Mouse (Mus musculus): ENCODE results near the gene Pheta2. TPM values are rescaled to one million over a fixed set of nuclear protein-coding genes. Genes with fewer than 3 reads are reported as not detected.
"Not testable (repeated sequence)": the region's sequence is repeated elsewhere in the genome, so short reads cannot be mapped to it uniquely, and the experiment has no call there.

Gene Pheta2
- polyA plus RNA-seq, 1 experiment from 2014 or later: 1.5 TPM

DNA sequence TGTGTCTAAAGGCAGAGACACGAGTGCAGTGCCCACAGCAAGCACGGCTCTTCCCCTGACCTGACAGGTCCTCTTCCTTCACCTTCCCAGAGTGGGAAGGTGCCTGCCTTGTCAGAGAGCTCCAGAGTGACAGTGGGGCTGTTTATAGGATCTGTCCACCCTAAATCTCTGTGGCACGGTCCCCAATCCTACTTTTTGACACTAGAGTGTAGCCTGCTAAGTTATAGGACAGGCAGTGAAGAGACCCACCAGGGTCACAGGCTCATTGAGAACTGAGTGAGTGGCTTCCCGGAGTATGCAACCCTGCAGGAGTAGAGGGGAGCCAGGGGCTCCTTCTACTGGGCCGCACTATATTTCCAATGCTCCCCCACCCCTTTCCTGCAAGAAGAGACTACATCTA is 39.0 kb downstream of the Pheta2 start:
- ATAC-seq: no peak
- Histone ChIP-seq H3K9ac (replicated peaks) (no peak overlapping the region), H3K4me2 (replicated peaks) (no peak overlapping the region), H3K9me3 (no peaks in the 10 kb centered on the region), H3K27me3 (no peaks in the 10 kb centered on the region), H3K27ac (no peak overlapping the region), H3K4me1 (replicated peaks) (peaks cover 16% of the 10 kb centered on the region), H3K36me3 (no peaks in the 10 kb centered on the region), H3K4me3 (replicated peaks) (no peak overlapping the region)
- 75% methylated on average over 5 of the region's 5 CpGs for WGBS

DNA sequence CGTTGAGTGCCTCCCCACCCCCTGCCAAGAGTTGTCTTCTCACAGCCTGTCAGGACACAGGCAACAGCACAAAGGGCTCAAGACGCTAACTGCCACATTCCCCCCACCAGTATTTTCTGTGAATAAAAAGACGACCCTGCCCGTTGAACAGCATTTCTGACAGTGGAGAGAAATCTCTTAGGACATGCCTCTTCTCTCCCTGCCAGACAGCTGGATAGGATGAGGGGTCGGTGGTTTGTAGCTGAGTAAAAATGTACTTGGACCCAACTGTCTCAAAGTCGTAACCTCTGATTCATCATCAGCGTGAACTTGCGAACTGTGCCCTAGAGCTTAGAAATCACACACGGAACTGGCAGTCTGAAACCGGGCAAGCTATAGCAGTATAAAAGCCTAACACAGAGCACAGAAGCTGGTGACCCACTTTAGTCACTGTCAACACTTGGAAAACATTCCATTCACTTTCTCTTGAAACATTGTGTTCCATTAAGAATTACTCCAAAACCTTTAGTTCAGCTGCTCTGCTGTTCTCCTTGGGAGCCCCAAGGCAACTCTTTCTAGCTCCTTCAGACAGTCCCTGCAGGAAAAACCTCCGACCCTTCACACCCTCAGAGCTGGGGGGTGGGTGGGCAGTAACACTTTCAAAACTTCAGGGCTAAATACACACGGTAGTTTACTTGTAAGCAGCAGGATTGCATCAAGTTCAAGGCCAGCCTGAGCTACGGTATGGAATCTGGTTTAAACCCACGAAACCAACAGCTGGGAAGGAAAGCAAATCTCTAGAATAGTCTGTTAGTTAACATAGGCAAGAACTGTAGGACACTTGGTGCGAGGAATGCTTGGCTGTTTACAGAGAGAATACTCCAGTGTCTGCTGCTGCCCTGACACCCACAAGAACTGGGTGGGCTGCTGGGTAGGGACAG is 39.8 kb downstream of the Pheta2 start:
- Histone ChIP-seq H3K27me3 (no peaks in the 10 kb centered on the region), H3K4me1 (replicated peaks) (peaks cover 16% of the 10 kb centered on the region), H3K4me3 (replicated peaks) (no peak overlapping the region), H3K36me3 (no peaks in the 10 kb centered on the region), H3K4me2 (replicated peaks) (no peak overlapping the region), H3K27ac (no peak overlapping the region), H3K9me3 (no peaks in the 10 kb centered on the region), H3K9ac (replicated peaks) (no peak overlapping the region)
- no peak for ATAC-seq
- 52% methylated on average over 15 of the region's 15 CpGs for WGBS

DNA sequence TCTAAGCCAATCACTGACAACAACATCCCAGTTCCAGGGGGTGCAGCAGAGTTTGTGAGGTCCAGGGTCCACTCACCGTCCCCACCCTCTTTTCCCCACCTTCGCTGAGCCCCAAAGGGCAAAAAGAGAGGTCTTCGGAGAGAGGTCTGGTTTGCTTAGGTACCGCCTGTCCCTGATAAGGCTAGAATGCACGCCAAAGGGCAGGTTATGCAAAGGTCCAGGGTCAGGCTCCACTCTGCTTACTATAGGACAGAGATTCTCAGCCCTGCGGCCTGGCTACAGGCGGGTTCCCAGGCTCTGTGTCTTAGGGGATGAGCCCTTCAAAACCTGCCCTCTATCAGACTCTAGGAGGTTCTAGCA is 40.7 kb downstream of the Pheta2 start:
- peak overlapping the region; percentile 59 for H3K4me2 ChIP-seq (replicated peaks)
- H3K27me3 ChIP-seq: no peaks in the 10 kb centered on the region
- no peaks in the 10 kb centered on the region for H3K36me3 ChIP-seq
- H3K9me3 ChIP-seq: no peaks in the 10 kb centered on the region
- H3K27ac ChIP-seq: no peak overlapping the region
- H3K4me3 ChIP-seq (replicated peaks): peak overlapping the region; percentile 33
- peaks cover 16% of the 10 kb centered on the region for H3K4me1 ChIP-seq (replicated peaks)
- no peak overlapping the region for H3K9ac ChIP-seq (replicated peaks)
- WGBS: 20% methylated on average over 7 of the region's 7 CpGs
- no peak; the same call in none of the 2 replicates for ATAC-seq

DNA sequence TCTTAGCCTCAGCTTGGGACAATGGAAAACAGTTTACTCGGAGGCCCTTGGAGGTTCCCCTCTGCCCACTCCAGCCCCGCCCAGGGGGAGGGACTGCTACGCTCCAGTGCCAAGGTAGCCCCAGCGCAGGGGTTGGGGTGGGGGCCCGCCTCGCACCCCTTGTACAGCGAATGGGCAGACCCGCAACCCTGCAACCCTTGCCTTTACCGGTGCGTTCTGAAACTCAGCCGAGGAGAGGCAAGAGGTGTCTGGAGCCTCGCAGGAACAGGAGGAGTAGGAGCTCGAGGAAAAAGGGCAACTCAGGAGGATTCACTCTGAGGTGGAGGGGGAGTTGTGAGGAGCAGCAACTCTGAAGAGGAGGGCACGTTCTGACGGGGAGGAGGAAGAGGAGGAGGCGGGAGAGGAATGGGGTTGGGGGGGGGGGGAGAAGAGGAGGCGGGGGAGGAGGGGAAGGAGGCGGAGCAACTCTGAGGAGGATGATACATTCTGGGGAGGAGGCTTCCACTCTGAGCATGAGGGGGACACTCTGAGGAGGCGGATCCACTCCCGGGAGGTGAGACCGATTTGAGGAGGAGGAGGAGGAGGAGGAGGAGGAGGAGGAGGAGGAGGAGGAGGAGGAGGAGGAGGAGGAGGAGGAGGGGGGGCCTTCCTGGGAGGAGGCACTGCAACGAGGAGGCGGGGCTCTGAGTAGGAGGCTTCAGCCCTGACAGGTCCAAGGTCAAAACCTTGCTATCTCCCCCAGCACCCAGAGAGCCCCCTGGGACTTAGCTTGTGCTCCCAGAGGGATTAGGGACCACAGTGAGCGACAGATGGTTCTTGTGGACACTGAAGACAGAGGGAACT is 41.4 kb downstream of the Pheta2 start, which contains the start of gene Cyp2d22:
Gene Cyp2d22 (minus strand): TSS at position 390 of the 843 bp plus-strand sequence.
- Histone ChIP-seq H3K27me3 (no peaks in the 10 kb centered on the region), H3K4me1 (replicated peaks) (peaks cover 16% of the 10 kb centered on the region), H3K27ac (no peak within 1 kb of the TSS), H3K9me3 (no peaks in the 10 kb centered on the region), H3K4me2 (replicated peaks) (peak within 1 kb of the TSS; percentile 59), H3K9ac (replicated peaks) (peak within 1 kb of the TSS; percentile 44; the same call in 1 of the 2 replicates), H3K4me3 (replicated peaks) (peak within 1 kb of the TSS; percentile 33), H3K36me3 (no peaks in the 10 kb centered on the region)
- WGBS: 2% methylated on average over 18 of the region's 24 CpGs
- peak; percentile 69 for ATAC-seq

DNA sequence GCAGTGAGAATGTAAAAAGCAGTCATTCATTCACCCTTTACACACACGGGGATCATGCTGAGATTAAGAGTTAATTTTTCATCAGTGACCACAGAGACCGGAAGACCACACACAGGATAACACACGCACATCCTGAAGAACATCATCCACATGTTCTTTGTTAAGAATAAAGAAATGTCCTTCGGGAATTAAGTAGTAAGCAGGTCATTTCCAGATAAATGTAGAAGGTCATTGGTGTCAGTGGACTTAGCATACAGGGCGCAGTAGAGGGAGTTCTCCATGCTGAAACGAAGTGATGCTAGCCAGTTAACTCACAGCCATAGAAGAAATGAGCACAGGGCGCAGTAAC is 41.9 kb downstream of the Pheta2 start:
- peaks cover 16% of the 10 kb centered on the region for H3K4me1 ChIP-seq (replicated peaks)
- H3K4me3 ChIP-seq (replicated peaks): peak overlapping the region; percentile 33
- no peaks in the 10 kb centered on the region for H3K9me3 ChIP-seq
- H3K4me2 ChIP-seq (replicated peaks): peak overlapping the region; percentile 59
- 31% methylated on average over 7 of the region's 7 CpGs for WGBS
- H3K9ac ChIP-seq (replicated peaks): 0 out of 2 replicates have a peak overlapping the region, but pooled peaks have one; percentile 44
- ATAC-seq: 0 out of 2 replicates have a peak, but pooled peaks have one; percentile 20
- no peaks in the 10 kb centered on the region for H3K27me3 ChIP-seq
- H3K36me3 ChIP-seq: no peaks in the 10 kb centered on the region
- H3K27ac ChIP-seq: no peak overlapping the region

DNA sequence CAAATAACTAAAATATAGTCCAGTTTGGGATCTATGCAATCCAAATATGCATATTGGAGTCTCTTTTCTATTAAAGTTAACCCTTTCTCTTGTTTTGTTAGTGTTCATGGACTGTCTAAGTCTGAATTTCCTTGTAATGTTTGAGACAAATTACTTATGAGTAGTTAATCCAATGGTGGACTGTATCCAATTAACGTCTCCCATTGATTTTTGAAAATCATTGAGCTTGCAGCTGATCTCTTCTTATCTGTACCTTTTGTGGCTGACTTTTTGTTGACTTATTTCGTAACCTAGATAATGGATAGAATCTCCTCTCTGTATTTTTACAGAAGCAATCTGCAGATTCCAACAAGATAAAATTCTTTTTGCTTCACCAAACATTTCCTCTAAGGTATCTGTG is 43.7 kb downstream of the Pheta2 start:
- no peaks in the 10 kb centered on the region for H3K27me3 ChIP-seq
- no peak overlapping the region for H3K4me2 ChIP-seq (replicated peaks)
- ATAC-seq: no peak
- WGBS: 91% methylated on average over 2 of the region's 2 CpGs
- no peaks in the 10 kb centered on the region for H3K36me3 ChIP-seq
- H3K4me3 ChIP-seq (replicated peaks): no peak overlapping the region
- no peaks in the 10 kb centered on the region for H3K9me3 ChIP-seq
- peaks cover 9% of the 10 kb centered on the region for H3K4me1 ChIP-seq (replicated peaks)
- no peak overlapping the region for H3K27ac ChIP-seq
- no peak overlapping the region for H3K9ac ChIP-seq (replicated peaks)

DNA sequence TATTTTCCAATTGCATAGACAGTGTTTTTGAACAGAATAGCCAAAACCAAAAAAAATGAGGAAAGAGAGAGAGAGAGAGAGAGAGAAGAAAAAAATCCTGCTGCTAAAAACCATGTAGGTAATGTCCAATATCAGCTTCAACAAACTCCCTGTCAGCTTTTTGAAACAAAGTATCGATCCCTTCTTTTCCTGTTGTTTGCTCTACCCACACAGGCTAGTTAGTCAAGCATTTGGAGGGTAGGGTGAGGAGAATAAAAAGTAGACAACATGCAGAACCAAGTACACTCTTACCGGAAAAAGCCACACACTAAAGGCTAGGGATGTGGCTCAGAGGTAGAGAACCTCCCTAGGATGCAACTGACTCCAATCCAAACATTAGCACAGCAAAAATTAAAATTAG is 47.0 kb downstream of the Pheta2 start:
- Histone ChIP-seq H3K27me3 (no peaks in the 10 kb centered on the region), H3K4me2 (replicated peaks) (no peak overlapping the region), H3K4me1 (replicated peaks) (peaks cover 5% of the 10 kb centered on the region), H3K9ac (replicated peaks) (no peak overlapping the region), H3K27ac (no peak overlapping the region), H3K4me3 (replicated peaks) (no peak overlapping the region), H3K9me3 (no peaks in the 10 kb centered on the region), H3K36me3 (no peaks in the 10 kb centered on the region)
- ATAC-seq: no peak
- 92% methylated on average over 2 of the region's 2 CpGs for WGBS

DNA sequence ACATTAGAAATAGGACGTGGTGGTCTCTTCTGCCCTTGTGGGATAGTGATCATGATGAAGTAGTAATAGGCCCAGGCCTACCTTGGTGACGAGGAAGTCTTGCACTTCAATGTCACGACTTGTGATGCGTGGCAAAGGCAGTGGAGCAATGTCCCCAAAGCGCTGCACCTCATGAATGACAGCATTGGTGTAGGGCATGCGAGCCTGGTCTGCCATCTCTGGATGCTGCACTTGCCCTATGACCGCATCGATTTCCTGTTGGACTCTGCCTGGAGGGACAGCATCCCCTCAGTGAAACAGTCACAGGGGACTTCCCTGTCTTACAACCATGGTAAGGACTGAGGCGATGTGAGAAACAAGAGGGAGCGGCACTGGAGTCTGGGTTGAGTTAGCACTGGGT is 51.2 kb downstream of the Pheta2 start:
- not testable (repeated sequence) for H3K9ac ChIP-seq (replicated peaks); H3K9me3 ChIP-seq; H3K27ac ChIP-seq; H3K4me1 ChIP-seq (replicated peaks); ATAC-seq; H3K27me3 ChIP-seq; H3K4me3 ChIP-seq (replicated peaks); H3K4me2 ChIP-seq (replicated peaks); H3K36me3 ChIP-seq
- 93% methylated on average over 10 of the region's 10 CpGs for WGBS

DNA sequence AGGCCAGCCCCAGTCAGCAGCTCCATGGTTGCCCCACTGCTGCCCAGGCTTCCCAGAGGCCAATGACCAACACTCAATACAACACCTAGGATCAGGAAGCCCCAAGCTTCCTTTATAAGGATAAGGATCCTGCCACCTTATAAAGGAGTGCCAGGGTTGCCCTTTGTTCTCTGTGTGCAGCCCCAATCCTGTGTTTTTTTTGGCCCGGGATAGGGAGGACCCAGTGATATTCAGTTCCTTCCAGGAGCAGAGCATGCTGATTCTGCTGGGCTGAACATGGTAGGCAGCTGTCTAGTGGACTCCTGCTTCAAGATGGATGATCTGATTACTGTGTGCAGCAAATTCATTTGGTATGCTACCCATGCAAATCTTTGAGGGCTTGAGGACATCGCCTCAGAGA is 55.2 kb downstream of the Pheta2 start, which contains the start of gene Cyp2d11:
Gene Cyp2d11 (minus strand): TSS at position 101 of the 400 bp plus-strand sequence.
- H3K27me3 ChIP-seq; H3K9ac ChIP-seq (replicated peaks); H3K4me3 ChIP-seq (replicated peaks); H3K36me3 ChIP-seq; H3K4me2 ChIP-seq (replicated peaks); ATAC-seq; H3K27ac ChIP-seq; H3K4me1 ChIP-seq (replicated peaks); H3K9me3 ChIP-seq: not testable (repeated sequence)
- 90% methylated on average over 2 of the region's 2 CpGs for WGBS

Small RNA genes within 50 kb of the gene (microRNA-seq; reads per million reads assigned to microRNA genes)
- not detected for gene Mir7684

Other genes starting within 250 kb of the Pheta2 start
- gene Ccdc134, start 211.0 kb upstream of the Pheta2 start, polyA plus RNA-seq (2015; fragmentation: Nextera tagmentation; extraction: Ambion mirVana): 12.0 and 14.0 TPM in 2 replicates
- 225 and 230 TPM in 2 replicates for gene Srebf2, start 191.8 kb upstream of the Pheta2 start, polyA plus RNA-seq (2015; fragmentation: Nextera tagmentation; extraction: Ambion mirVana)
- 0.50 and 0.70 TPM in 2 replicates for gene Shisa8, start 126.1 kb upstream of the Pheta2 start, polyA plus RNA-seq (2015; fragmentation: Nextera tagmentation; extraction: Ambion mirVana)
- gene Tnfrsf13c, start 114.6 kb upstream of the Pheta2 start, polyA plus RNA-seq (2015; fragmentation: Nextera tagmentation; extraction: Ambion mirVana): not detected in 2 replicates
- 28.6 and 30.4 TPM in 2 replicates for gene Cenpm, start 94.2 kb upstream of the Pheta2 start, polyA plus RNA-seq (2015; fragmentation: Nextera tagmentation; extraction: Ambion mirVana)
- gene 1500009C09Rik, start 86.5 kb upstream of the Pheta2 start, polyA plus RNA-seq (2015; fragmentation: Nextera tagmentation; extraction: Ambion mirVana): 9.6 and 9.7 TPM in 2 replicates
- 341 and 349 TPM in 2 replicates for gene Sept3, start 64.0 kb upstream of the Pheta2 start, polyA plus RNA-seq (2015; fragmentation: Nextera tagmentation; extraction: Ambion mirVana)
- not detected in 2 replicates for gene Wbp2nl, start 40.0 kb upstream of the Pheta2 start, polyA plus RNA-seq (2015; fragmentation: Nextera tagmentation; extraction: Ambion mirVana)
- gene Naga, start within 50 bp of the Pheta2 start, polyA plus RNA-seq (2015; fragmentation: Nextera tagmentation; extraction: Ambion mirVana): 18.1 and 22.7 TPM in 2 replicates
- 303 and 324 TPM in 2 replicates for gene Smdt1, start within 50 bp of the Pheta2 start, polyA plus RNA-seq (2015; fragmentation: Nextera tagmentation; extraction: Ambion mirVana)
- 350 and 359 TPM in 2 replicates for gene Ndufa6, start 15.4 kb downstream of the Pheta2 start, polyA plus RNA-seq (2015; fragmentation: Nextera tagmentation; extraction: Ambion mirVana)
- gene Cyp2d22, start 41.3 kb downstream of the Pheta2 start, polyA plus RNA-seq (2015; fragmentation: Nextera tagmentation; extraction: Ambion mirVana): 1.1 and 1.8 TPM in 2 replicates
- not detected in 2 replicates for gene Cyp2d11, start 55.1 kb downstream of the Pheta2 start, polyA plus RNA-seq (2015; fragmentation: Nextera tagmentation; extraction: Ambion mirVana)
- not detected in 2 replicates for gene Cyp2d10, start 68.3 kb downstream of the Pheta2 start, polyA plus RNA-seq (2015; fragmentation: Nextera tagmentation; extraction: Ambion mirVana)
- not detected in 2 replicates for gene Cyp2d9, start 94.5 kb downstream of the Pheta2 start, polyA plus RNA-seq (2015; fragmentation: Nextera tagmentation; extraction: Ambion mirVana)
- gene Cyp2d12, start 216.1 kb downstream of the Pheta2 start, polyA plus RNA-seq (2015; fragmentation: Nextera tagmentation; extraction: Ambion mirVana): not detected in 2 replicates

All from midbrain, embryonic 13.5 days (tissue).